Comparison of ENCODE assay signal across 8 mouse cellular contexts in the genomic region with DNA sequence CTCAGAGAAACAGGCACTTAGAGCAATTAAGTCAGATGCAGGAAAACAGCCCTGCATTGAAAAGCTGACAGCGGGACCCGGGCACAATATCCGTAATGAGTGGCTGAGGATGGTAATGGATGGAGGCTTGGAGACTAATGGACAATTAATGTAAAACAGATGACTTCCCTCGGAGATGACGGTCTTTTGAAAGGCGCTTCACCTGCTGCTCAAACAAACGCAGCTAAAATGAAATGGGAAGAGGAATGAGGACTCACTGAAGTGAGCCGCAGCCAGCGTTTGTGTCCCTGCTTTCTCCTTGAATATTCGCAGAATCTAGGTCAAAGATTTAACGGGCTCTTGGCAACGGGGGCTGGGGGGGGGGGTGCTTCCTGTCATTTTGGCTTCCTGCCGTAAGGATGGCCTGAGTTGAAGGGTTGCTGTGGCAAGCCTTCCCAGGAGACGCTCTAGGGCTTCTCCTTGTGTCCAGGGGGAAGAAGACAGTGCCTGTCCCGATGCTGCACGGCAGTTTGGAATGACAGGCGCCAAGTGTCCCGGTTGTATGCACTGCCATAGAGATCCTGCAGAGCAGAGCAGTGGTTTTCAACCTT.
A peak's percentile ranks its signal among the peaks of the same experiment; 100 is the strongest.
DNase-seq lines count a peak whose midpoint lies in the region; ATAC-seq lines count a peak whose summit lies in the region.
"Had no signal": no experiment of that assay in that cellular context is flagged by ENCODE, and none has a peak within 500 bp of the region (broad histone marks: within the 10 kb centered on the region; RNA-seq: fewer than 3 reads in every experiment).

No protein-coding gene starts in this region.

- no peaks in the 10 kb centered on the region for H3K36me3 ChIP-seq in embryonic facial prominence, embryonic 14.5 days (ENCODE audit: control insufficient read depth, insufficient read depth, low read length)
- no peaks in the 10 kb centered on the region for H3K36me3 ChIP-seq in hindbrain, embryonic 13.5 days
- H3K36me3 ChIP-seq in stomach, embryonic 14.5 days (ENCODE audit: control insufficient read depth, insufficient read depth, low read length): no peaks in the 10 kb centered on the region
- H3K36me3 ChIP-seq: liver, embryonic 15.5 days had no signal

- H3K9ac ChIP-seq in embryonic facial prominence, embryonic 14.5 days (ENCODE audit: low read depth, low read length): no peak overlapping the region
- peak overlapping the region; percentile 58 for H3K9ac ChIP-seq in hindbrain, embryonic 13.5 days
- H3K9ac ChIP-seq in stomach, embryonic 14.5 days (replicated peaks; ENCODE audit: low read depth, low read length): no peak overlapping the region
- H3K9ac ChIP-seq: liver, embryonic 15.5 days had no signal

- DNase-seq in MN1 (ENCODE audit: low spot score) (peak; percentile 76), R1 (ENCODE audit: low read depth, low spot score) (peak; percentile 6)
- peak; percentile 71 for DNase-seq in embryonic facial prominence, embryonic 14.5 days (ENCODE audit: low spot score)
- DNase-seq in left cerebral cortex, postnatal 4 days: peak; percentile 36
- no peak for DNase-seq in thymus, postnatal 25 days

- H3K4me2 ChIP-seq in embryonic facial prominence, embryonic 14.5 days (ENCODE audit: low read depth, low read length): peak overlapping the region; percentile 44
- H3K4me2 ChIP-seq in hindbrain, embryonic 13.5 days: peak overlapping the region; percentile 55
- H3K4me2 ChIP-seq in stomach, embryonic 14.5 days (replicated peaks; ENCODE audit: low read depth, low read length): peak overlapping the region; percentile 43
- H3K4me2 ChIP-seq: liver, embryonic 15.5 days had no signal

- peak overlapping the region; percentile 22 for H3K4me3 ChIP-seq in embryonic facial prominence, embryonic 14.5 days (ENCODE audit: low read depth, low read length)
- H3K4me3 ChIP-seq in hindbrain, embryonic 13.5 days: peak overlapping the region; percentile 34
- H3K4me3 ChIP-seq in stomach, embryonic 14.5 days (ENCODE audit: low read depth, low read length): no peak overlapping the region
- H3K4me3 ChIP-seq: liver, embryonic 15.5 days had no signal

- WGBS in embryonic facial prominence, embryonic 14.5 days: 7% methylated on average over 18 of the region's 18 CpGs
- WGBS in hindbrain, embryonic 13.5 days: 10% methylated on average over 18 of the region's 18 CpGs
- 20% methylated on average over 18 of the region's 18 CpGs for WGBS in stomach, embryonic 14.5 days

- ATAC-seq in embryonic facial prominence, embryonic 14.5 days (ENCODE audit: low read depth): peak; percentile 69; the same call in 1 of the 2 replicates
- peak; percentile 75 for ATAC-seq in hindbrain, embryonic 13.5 days (ENCODE audit: low FRiP score)
- ATAC-seq in stomach, embryonic 14.5 days (ENCODE audit: insufficient number of reproducible peaks, insufficient read depth, low FRiP score, low read depth): no peak; the same call in 1 of the 2 replicates

- intact Hi-C loops in left cerebral cortex, postnatal 4 days (cut with DNase I): no loop called here

- no peak overlapping the region for H3K27ac ChIP-seq in embryonic facial prominence, embryonic 14.5 days (replicated peaks; ENCODE audit: low read depth, low read length)
- peak overlapping the region; percentile 77 for H3K27ac ChIP-seq in hindbrain, embryonic 13.5 days
- no peak overlapping the region for H3K27ac ChIP-seq in stomach, embryonic 14.5 days (ENCODE audit: low read length)
- H3K27ac ChIP-seq: liver, embryonic 15.5 days had no signal

- peaks cover 8% of the 10 kb centered on the region; the same call in 1 of the 2 replicates for H3K4me1 ChIP-seq in embryonic facial prominence, embryonic 14.5 days (ENCODE audit: control insufficient read depth, insufficient read depth, low read length)
- peaks cover 31% of the 10 kb centered on the region for H3K4me1 ChIP-seq in hindbrain, embryonic 13.5 days (replicated peaks)
- peaks cover 8% of the 10 kb centered on the region for H3K4me1 ChIP-seq in stomach, embryonic 14.5 days (ENCODE audit: control insufficient read depth, insufficient read depth, low read length)
- H3K4me1 ChIP-seq: liver, embryonic 15.5 days had no signal

- no peaks in the 10 kb centered on the region for H3K9me3 ChIP-seq in embryonic facial prominence, embryonic 14.5 days (ENCODE audit: control insufficient read depth, low read length)
- no peaks in the 10 kb centered on the region for H3K9me3 ChIP-seq in hindbrain, embryonic 13.5 days
- no peaks in the 10 kb centered on the region for H3K9me3 ChIP-seq in stomach, embryonic 14.5 days (ENCODE audit: control insufficient read depth, low read depth, low read length)
- H3K9me3 ChIP-seq: liver, embryonic 15.5 days had no signal

- H3K27me3 ChIP-seq in embryonic facial prominence, embryonic 14.5 days (replicated peaks; ENCODE audit: control insufficient read depth, insufficient read depth, low read length): no peaks in the 10 kb centered on the region; the same call in 1 of the 2 replicates
- no peaks in the 10 kb centered on the region for H3K27me3 ChIP-seq in hindbrain, embryonic 13.5 days
- H3K27me3 ChIP-seq in stomach, embryonic 14.5 days (ENCODE audit: control insufficient read depth, insufficient read depth, low read length): no peaks in the 10 kb centered on the region
